Mouse (Mus musculus): ENCODE measurements around the gene Mrpl28. TPM values are rescaled to one million over a fixed set of nuclear protein-coding genes. Genes with fewer than 3 reads are reported as not detected.
A peak's percentile ranks its signal among the peaks of the same experiment; 100 is the strongest.

The Mrpl28 gene
- polyA plus RNA-seq, 1 experiment from 2014 or later, result 193 TPM

DNA sequence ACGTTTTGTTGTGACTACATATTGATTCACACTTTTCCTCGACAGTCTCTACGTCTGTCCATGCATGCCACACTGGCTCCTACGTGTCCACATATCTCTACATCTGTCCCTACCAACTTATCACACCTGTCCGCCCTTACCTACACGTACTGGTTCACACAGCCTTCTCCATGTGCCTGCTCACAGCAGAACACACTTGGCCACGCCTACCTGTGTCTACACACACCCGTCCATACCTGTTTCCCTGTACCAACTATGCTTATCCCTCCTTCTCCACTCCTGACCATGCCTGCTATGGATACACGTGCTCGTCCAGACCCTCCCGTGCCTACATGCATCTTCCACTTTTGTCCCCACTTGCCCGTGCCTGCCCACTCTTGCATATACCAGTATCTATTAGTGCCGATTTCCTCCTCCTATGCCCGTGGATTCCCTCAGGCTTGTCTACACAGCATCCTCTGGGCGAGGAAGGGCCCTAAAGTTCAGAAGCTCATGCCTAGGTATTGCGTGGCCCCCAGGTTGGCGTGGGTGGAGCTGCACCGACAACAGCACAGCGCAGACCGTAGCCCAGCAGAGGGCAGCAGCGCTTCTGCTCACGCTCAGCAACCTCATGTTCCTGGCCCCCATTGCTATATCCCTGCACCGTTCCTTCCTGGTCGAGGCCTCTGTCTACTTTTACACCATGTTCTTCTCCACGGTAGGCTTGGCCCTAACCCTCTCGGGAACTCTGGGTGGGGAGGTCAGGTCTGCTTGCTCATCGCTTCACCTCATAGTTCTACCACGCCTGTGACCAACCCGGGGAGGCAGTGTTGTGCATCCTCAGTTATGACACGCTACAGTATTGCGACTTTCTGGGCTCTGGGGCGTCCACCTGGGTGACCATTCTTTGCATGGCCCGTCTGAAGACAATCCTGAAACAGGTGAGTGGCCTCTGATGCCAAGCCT lies 3.3 kb upstream of the Mrpl28 start:
- H3K27me3 ChIP-seq, result peaks cover 49% of the 10 kb centered on the region
- 48% methylated on average over 33 of the region's 33 CpGs for WGBS
- H3K4me1 ChIP-seq, result peaks cover 18% of the 10 kb centered on the region
- peaks cover 1% of the 10 kb centered on the region for H3K36me3 ChIP-seq
- ATAC-seq (ENCODE audit: low FRiP score, low read depth), result no peak; the same call in 1 of the 2 replicates
- H3K9ac ChIP-seq, result 0 out of 2 replicates have a peak overlapping the region, but pooled peaks have one; percentile 9
- H3K27ac ChIP-seq, result no peak overlapping the region
- no peaks in the 10 kb centered on the region for H3K9me3 ChIP-seq
- no peak overlapping the region for H3K4me3 ChIP-seq
- no peak overlapping the region; the same call in 1 of the 2 replicates for H3K4me2 ChIP-seq (replicated peaks)

DNA sequence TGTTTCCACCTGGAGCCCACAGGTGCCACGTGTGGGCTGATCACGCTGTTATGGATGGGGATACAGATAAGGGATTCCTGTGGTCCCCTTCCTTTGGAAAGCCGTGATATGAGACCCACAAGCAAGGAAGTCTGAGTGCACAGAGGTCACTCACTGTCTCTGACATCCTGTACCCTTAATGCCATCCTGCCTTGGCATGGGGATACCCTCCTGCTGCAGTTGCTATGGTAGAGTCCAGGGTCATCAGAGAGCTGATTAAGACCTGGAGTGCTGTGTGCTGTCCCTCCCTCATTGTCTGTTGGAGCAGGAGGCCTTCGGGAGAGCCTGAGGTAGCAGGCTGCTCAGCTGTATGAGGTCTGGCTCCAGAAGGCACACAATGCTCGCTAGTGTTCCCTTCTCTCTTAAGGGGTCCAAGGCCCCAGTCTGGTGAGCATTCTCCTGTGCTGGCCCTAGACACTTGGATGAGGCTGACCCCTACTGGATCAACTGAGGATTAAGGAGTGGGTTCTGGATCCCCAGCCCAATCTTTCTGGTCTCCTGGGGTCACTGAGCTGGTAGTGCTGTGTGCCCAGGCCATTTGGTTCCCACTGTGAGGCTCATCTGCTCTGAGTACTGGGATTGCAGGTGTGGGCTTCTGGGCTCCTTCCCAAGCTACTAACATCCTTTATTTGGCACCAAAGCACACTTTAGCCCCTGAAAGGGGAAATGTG lies 714 bp upstream of the Mrpl28 start:
- Histone ChIP-seq H3K27me3 (peaks cover 24% of the 10 kb centered on the region), H3K36me3 (peaks cover 27% of the 10 kb centered on the region), H3K9ac (no peak overlapping the region; the same call in 1 of the 2 replicates), H3K4me2 (replicated peaks) (no peak overlapping the region), H3K4me3 (peak overlapping the region; percentile 80; the same call in 1 of the 2 replicates), H3K4me1 (peaks cover 18% of the 10 kb centered on the region), H3K9me3 (no peaks in the 10 kb centered on the region), H3K27ac (no peak overlapping the region)
- no peak for ATAC-seq (ENCODE audit: low FRiP score, low read depth)
- WGBS, result 65% methylated on average over 5 of the region's 5 CpGs

DNA sequence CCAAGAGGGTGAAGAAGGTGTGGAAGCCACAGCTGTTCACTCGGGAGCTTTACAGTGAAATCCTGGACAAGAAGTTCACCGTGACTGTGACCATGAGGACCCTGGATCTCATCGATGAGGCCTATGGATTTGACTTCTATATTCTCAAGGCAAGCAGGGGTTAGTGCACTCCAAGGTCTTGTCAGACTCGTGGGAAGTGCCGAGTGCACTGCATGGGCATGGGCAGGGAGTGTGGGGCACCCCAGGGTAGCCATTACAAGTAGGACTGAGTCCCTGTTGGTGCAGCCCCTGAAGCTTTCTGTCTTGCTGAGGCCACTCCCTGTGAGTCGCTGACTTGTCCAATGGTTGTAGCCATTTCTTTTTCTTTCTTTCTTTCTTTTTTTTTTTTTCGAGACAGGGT lies 1.3 kb downstream of the Mrpl28 start:
- H3K9me3 ChIP-seq, result no peaks in the 10 kb centered on the region
- H3K27ac ChIP-seq, result no peak overlapping the region
- 86% methylated on average over 7 of the region's 7 CpGs for WGBS
- H3K9ac ChIP-seq, result peak overlapping the region; percentile 88
- ATAC-seq (ENCODE audit: low FRiP score, low read depth), result no peak
- peak overlapping the region; percentile 90 for H3K4me2 ChIP-seq (replicated peaks)
- peaks cover 46% of the 10 kb centered on the region for H3K36me3 ChIP-seq
- H3K27me3 ChIP-seq, result peaks cover 4% of the 10 kb centered on the region; the same call in 1 of the 2 replicates
- H3K4me3 ChIP-seq, result peak overlapping the region; percentile 80
- H3K4me1 ChIP-seq, result peaks cover 18% of the 10 kb centered on the region

DNA sequence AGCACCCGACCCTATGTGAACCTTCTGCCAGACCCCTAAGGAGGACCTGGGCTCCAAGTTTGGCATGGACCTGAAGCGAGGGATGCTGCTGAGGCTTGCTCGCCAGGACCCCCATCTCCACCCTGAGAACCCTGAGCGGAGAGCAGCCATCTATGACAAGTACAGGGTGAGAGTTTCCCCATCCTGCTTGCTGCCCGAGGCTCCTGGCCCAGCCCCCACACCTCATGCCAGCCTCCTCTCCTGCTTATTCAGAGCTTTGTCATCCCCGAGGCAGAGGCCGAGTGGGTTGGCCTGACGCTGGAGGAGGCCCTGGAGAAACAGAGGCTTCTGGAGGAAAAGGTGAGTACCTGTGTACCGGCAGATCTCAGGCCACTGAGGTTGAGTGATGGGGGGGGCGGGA lies 1.9 kb downstream of the Mrpl28 start:
- no peak overlapping the region for H3K4me3 ChIP-seq
- no peak for ATAC-seq (ENCODE audit: low FRiP score, low read depth)
- H3K4me1 ChIP-seq, result peaks cover 16% of the 10 kb centered on the region
- H3K9me3 ChIP-seq, result no peaks in the 10 kb centered on the region
- no peak overlapping the region for H3K4me2 ChIP-seq (replicated peaks)
- no peak overlapping the region for H3K9ac ChIP-seq
- H3K27ac ChIP-seq, result no peak overlapping the region
- peaks cover 53% of the 10 kb centered on the region for H3K36me3 ChIP-seq
- 88% methylated on average over 10 of the region's 10 CpGs for WGBS
- no peaks in the 10 kb centered on the region for H3K27me3 ChIP-seq

DNA sequence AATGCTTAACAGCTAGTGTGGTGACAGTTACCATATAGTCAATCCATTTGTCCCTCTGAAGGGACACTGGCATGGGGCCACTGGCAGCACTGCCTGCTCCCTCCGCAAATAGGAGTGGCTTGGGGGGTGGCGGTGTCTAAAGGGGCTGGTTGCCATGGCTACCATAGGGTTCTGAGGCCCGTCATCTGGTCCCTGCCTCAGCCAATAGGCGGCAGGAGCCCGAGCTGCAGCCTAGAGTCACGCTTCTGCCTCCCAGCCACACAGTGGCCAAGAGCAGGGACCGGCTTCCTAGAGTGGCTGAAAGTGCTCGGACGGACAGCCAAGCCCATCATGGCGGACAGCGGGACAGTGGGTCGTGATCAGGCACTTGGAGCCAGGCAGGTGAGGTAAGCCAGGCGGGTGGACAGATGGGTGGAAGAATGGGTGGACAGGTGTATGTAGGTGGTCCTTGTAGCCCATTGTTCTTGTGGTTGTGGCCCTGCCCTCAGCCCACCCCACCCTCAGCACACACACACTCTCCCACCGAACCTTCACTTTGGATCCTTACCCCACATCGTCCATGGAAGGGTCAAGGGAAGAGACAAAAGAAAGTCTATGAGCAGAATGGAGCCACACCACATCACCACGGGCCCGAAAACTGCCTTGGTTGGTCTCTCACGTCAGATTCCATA lies 7.9 kb downstream of the Mrpl28 start:
- Histone ChIP-seq H3K9me3 (no peaks in the 10 kb centered on the region), H3K36me3 (peaks cover 61% of the 10 kb centered on the region), H3K27me3 (no peaks in the 10 kb centered on the region), H3K4me2 (replicated peaks) (no peak overlapping the region), H3K27ac (no peak overlapping the region), H3K4me3 (no peak overlapping the region), H3K9ac (no peak overlapping the region), H3K4me1 (no peaks in the 10 kb centered on the region)
- no peak for ATAC-seq (ENCODE audit: low FRiP score, low read depth)
- 89% methylated on average over 18 of the region's 18 CpGs for WGBS

DNA sequence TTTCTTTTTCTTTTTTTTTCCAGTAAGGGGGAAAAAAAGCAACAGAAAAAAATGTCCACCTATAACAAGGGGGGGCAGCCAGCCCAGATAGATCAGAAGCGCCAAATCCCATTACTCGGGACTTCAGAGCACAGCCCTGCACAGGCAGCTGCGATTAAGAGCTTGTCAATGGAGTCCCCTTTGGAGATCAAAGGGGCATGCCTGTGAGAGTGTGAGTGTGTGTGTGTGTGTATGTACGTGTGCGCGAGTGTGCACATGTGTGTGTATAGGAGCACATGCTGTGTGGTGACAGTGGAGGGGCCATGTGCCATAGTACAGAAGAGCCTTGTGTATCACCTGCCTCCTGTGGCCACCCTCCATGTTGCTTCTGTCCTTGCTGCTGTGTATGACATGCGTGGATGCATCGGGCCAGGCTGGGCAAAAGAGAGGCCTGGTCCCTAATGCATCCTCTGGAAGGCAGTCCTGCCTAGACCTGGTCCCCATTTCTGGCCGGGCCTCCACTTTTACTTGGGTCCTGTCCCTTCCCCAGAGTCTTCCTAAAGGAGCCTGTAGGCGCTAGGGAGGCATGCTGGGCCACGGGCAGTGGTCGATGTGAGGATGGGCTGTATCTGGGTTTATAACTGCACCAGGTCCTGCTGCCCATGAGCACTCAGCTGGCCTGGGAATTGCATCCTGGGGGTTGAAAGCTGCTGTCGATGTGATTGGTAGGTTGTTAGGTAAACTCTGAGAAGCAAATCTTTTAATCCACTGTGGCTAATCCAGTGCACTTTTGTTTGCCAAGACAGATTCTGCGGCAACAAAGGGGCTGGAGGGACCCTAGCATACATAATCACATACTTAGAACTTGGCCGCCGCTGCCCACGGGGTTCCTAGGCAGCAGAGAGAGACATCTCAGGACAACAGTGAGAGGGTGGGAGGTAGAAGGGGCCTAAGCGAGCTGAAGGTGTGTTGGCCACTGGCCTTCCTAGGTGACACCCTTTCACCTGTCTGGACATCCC lies 8.9 kb downstream of the Mrpl28 start:
- Histone ChIP-seq H3K36me3 (peaks cover 51% of the 10 kb centered on the region), H3K27ac (no peak overlapping the region), H3K9ac (no peak overlapping the region), H3K4me3 (no peak overlapping the region), H3K27me3 (no peaks in the 10 kb centered on the region), H3K9me3 (no peaks in the 10 kb centered on the region), H3K4me1 (no peaks in the 10 kb centered on the region), H3K4me2 (replicated peaks) (no peak overlapping the region)
- ATAC-seq (ENCODE audit: low FRiP score, low read depth), result no peak
- 86% methylated on average over 18 of the region's 18 CpGs for WGBS

DNA sequence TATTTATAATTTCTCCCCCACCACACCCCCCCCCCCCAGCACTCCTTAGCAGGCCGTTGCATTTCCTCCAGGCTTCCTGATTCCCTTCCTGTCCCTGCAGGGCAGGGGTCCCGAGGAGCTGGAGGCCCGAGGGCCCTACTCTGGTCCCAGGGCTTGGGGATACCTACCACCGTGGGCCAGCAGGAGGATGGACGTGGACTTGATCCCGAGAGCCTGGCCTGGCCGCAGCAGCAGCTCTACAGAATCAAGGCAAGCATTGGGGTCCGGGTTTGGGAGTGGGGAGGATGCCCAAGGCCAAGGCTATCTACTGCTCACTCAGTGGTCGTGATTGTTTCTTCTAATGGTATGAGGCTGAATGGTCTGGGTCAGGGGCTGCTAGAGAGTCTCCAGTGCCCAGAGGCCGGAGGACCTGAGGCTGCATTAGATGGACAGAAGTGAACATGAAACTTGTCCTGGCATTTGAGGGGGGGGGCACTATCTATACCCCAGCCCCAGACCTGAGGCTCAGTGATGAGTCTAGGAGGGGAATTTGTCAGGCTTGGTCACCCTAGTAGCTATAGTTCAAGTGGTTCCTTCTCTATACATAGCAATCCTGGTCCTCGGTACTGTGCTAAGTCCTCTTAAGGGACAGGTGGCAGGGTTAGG lies 13.9 kb downstream of the Mrpl28 start:
- Histone ChIP-seq H3K27me3 (no peaks in the 10 kb centered on the region), H3K9ac (no peak overlapping the region), H3K4me1 (peaks cover 27% of the 10 kb centered on the region), H3K36me3 (peaks cover 2% of the 10 kb centered on the region), H3K9me3 (no peaks in the 10 kb centered on the region), H3K27ac (0 out of 2 replicates have a peak overlapping the region, but pooled peaks have one; percentile 70), H3K4me3 (no peak overlapping the region), H3K4me2 (replicated peaks) (no peak overlapping the region)
- 91% methylated on average over 11 of the region's 11 CpGs for whole genome bisulfite sequencing
- ATAC-seq (ENCODE audit: low FRiP score, low read depth), result no peak

DNA sequence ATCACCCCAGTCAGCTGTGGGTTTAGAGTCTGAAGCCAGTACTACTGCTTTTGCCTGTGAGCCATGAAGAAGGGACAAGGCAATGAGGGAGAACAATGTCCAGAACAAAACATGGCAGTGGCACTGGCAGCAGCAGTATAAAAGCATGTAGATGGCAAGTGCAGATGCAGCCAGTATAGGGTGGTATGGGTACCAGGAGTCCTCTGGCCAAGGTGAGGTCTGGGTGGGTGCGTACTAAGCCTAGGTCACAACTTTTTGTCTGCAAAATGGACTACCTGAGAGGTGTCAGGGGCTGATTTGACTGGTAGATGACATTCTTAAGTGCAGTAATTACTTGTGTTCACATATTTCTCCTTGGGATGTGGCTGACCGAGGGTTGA lies 14.4 kb downstream of the Mrpl28 start:
- Histone ChIP-seq H3K4me3 (peak overlapping the region; percentile 89), H3K4me2 (replicated peaks) (peak overlapping the region; percentile 93), H3K9ac (peak overlapping the region; percentile 98), H3K4me1 (peaks cover 27% of the 10 kb centered on the region), H3K27ac (peak overlapping the region; percentile 70; the same call in 1 of the 2 replicates), H3K9me3 (no peaks in the 10 kb centered on the region), H3K27me3 (no peaks in the 10 kb centered on the region), H3K36me3 (peaks cover 4% of the 10 kb centered on the region)
- WGBS, result 79% methylated on average over 2 of the region's 2 CpGs
- no peak for ATAC-seq (ENCODE audit: low FRiP score, low read depth)

DNA sequence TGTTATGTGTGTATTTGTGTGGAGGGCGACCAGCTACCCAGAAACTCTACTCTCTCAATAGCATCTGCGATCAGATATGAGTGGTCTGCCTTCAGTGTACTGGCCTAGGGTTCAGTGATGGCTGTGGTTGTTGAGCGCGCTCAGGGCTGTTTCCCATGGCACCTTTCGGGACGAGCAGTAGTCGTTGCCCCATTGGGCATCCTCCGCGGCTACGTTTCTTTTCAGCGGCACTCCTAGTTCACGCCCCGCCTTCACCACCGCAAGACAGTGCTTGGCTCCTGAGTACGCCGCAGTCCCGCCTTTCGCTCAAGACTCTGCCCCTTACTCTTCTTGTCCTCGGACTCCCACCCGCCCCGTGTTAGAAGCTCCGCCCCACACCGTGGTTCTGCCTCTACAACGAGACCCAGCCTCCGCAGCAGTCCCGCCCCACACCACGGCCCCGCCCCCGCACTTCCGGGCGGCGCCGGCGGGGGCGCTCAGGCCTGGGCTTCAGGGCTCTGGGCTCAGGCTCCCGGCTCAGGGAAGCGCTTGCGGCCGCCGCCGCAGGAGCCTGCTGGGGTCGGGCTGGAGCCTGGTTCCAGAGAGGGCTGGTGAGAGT lies 15.0 kb downstream of the Mrpl28 start, which contains the start of gene Axin1:
Gene Axin1, plus strand, starts transcription at position 450 of the 598 bp plus-strand sequence.
- Histone ChIP-seq H3K4me3 (peak within 1 kb of the TSS; percentile 89), H3K4me2 (replicated peaks) (peak within 1 kb of the TSS; percentile 93), H3K27me3 (no peaks in the 10 kb centered on the region), H3K4me1 (peaks cover 27% of the 10 kb centered on the region), H3K9me3 (no peaks in the 10 kb centered on the region), H3K9ac (peak within 1 kb of the TSS; percentile 98), H3K36me3 (peaks cover 10% of the 10 kb centered on the region), H3K27ac (peak within 1 kb of the TSS; percentile 96)
- WGBS, result 1% methylated on average over 42 of the region's 42 CpGs
- peak; percentile 98 for ATAC-seq (ENCODE audit: low FRiP score, low read depth)

DNA sequence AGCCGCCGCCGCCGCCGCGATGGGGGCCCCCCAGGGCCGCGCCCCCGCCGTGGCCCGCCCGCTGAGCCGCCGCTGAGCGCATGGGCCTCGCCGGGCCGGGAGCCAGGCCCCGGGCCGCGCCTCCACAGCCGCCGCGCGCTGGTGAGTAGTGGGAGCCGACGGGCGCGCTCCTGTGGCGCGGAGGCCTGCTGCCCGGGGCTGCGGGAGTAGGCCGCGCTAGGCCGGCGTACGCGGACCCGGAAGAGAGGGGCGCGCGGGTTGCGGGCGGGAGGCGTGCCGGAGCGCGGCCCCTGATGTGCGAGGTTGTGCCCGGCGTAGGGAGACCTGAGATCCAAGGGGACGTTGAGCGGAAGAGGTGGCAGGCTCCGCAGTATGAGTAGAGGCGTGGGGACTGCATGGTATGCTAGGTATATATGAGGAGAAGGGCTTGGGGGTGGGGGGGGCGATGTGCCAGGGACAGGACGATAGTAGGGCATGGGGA lies 15.6 kb downstream of the Mrpl28 start:
- under 1% methylated on average over 57 of the region's 58 CpGs for WGBS
- Histone ChIP-seq H3K4me3 (peak overlapping the region; percentile 89), H3K4me1 (peaks cover 27% of the 10 kb centered on the region), H3K27me3 (no peaks in the 10 kb centered on the region), H3K36me3 (peaks cover 16% of the 10 kb centered on the region), H3K9ac (peak overlapping the region; percentile 98), H3K4me2 (replicated peaks) (peak overlapping the region; percentile 93), H3K27ac (peak overlapping the region; percentile 96), H3K9me3 (no peaks in the 10 kb centered on the region)
- ATAC-seq (ENCODE audit: low FRiP score, low read depth), result peak; percentile 52

Data from limb, embryonic 13.5 days (tissue).